Mouse (Mus musculus) embryo, embryonic 11 days (tissue): ENCODE measurements around the gene Pld3.

Experiments
- DNase-seq: peaks from one replicate; pipeline ENCODE4 v3.0.0-alpha.2; 2015

Pld3 gene

GRCm38 (mm10) chr7:27552931-27553513 is at the start of gene Pld3, which contains the start of gene 2310022A10Rik:
Pld3 (minus strand) TSS chr7:27553218.
2310022A10Rik (plus strand) TSS chr7:27553233.
- peak; percentile 95 for DNase-seq

- DNase-seq = no peak
These were observed 49.1 kb upstream of the Pld3 start for GRCm38 (mm10) chr7:27602161-27602560.

GRCm38 (mm10) chr7:27601628-27602027 is 48.6 kb upstream of the Pld3 start:
- DNase-seq = no peak

- no peak for DNase-seq
These were observed 45.0 kb upstream of the Pld3 start for GRCm38 (mm10) chr7:27598053-27598452.

GRCm38 (mm10) chr7:27596586-27597503 is 43.8 kb upstream of the Pld3 start:
- DNase-seq = no peak

GRCm38 (mm10) chr7:27592934-27593645 is 40.1 kb upstream of the Pld3 start:
- DNase-seq = no peak

- DNase-seq = no peak
These were observed 39.4 kb upstream of the Pld3 start for GRCm38 (mm10) chr7:27592217-27592929.

GRCm38 (mm10) chr7:27591266-27592216 is 38.5 kb upstream of the Pld3 start, which contains the start of gene Akt2:
Akt2 (plus strand) TSS chr7:27591552.
- peak; percentile 96 for DNase-seq

- no peak for DNase-seq
These were observed 37.7 kb upstream of the Pld3 start for GRCm38 (mm10) chr7:27590566-27591213.

- no peak for DNase-seq
These were observed 37.1 kb upstream of the Pld3 start for GRCm38 (mm10) chr7:27590088-27590487.

- no peak for DNase-seq
These were observed 34.7 kb upstream of the Pld3 start for GRCm38 (mm10) chr7:27587741-27588140.

- no peak for DNase-seq
These were observed 33.8 kb upstream of the Pld3 start for GRCm38 (mm10) chr7:27586861-27587260.

- DNase-seq = no peak
These were observed 27.6 kb upstream of the Pld3 start for GRCm38 (mm10) chr7:27580380-27581174.

- DNase-seq = no peak
These were observed 25.4 kb upstream of the Pld3 start for GRCm38 (mm10) chr7:27578465-27578864.

GRCm38 (mm10) chr7:27577589-27577988 is 24.6 kb upstream of the Pld3 start:
- no peak for DNase-seq

- peak; percentile 34 for DNase-seq
These were observed 23.9 kb upstream of the Pld3 start for GRCm38 (mm10) chr7:27576914-27577313.

GRCm38 (mm10) chr7:27574124-27574880 is 21.3 kb upstream of the Pld3 start:
- no peak for DNase-seq

GRCm38 (mm10) chr7:27572133-27572532 is 19.1 kb upstream of the Pld3 start:
- no peak for DNase-seq

GRCm38 (mm10) chr7:27569580-27570224 is 16.7 kb upstream of the Pld3 start:
- DNase-seq = no peak
